Mouse (Mus musculus): ENCODE measurements at regions not wholly inside any gene's neighbourhood (a gene's known extent, or its start where the extent isn't known, plus 50 kb on each side); places are given as distances from the start of the nearest gene placed in this dataset.

- H3K9ac ChIP-seq (replicated peaks): no peak overlapping the region
- H3K36me3 ChIP-seq (replicated peaks; ENCODE audit: insufficient read depth, low read length): no peaks in the 10 kb centered on the region
- TF ChIP-seq EP300 (IDR thresholded peaks at IDR 0.05; ENCODE audit: low read depth) (no peak), CTCF (IDR thresholded peaks at IDR 0.05; ENCODE audit: low read depth) (no peak)
- no peaks in the 10 kb centered on the region for H3K9me3 ChIP-seq (ENCODE audit: low read length)
- H3K4me3 ChIP-seq (ENCODE audit: low read depth, low read length): no peak overlapping the region
- no peak overlapping the region for H3K27ac ChIP-seq (ENCODE audit: low read depth)
- no peaks in the 10 kb centered on the region for H3K27me3 ChIP-seq (ENCODE audit: insufficient read depth, low read length)
- H3K4me2 ChIP-seq (ENCODE audit: low read depth, low read length): no peak overlapping the region
- ATAC-seq (no peak), DNase-seq (no peak)
- no peaks in the 10 kb centered on the region for H3K4me1 ChIP-seq (ENCODE audit: insufficient read depth)
- 80% methylated on average over 12 of the region's 12 CpGs for WGBS (ENCODE audit: insufficient replicate concordance)
These were observed 214.8 kb upstream of the Gm4791 start for GRCm38 (mm10) chr9:46783597-46784354.

DNA sequence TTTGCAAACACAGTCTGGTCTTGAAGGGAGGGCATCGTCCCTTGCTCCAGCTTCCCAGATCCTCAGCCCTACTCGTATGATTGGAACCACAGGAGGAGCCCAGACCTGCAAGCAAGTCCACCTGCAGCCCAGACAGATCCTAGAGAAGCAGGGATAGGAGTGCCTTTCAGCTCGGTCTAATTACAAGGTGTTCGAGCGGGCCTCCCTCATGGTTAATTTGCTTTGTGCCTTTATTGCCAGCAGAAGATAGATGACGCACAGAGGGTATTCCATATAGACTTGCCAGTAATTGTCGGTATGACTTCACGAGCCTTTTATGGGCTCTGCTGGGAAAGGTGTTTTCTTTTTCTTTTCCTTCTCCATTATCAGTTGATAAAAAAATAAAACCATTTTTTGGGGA, 216.9 kb upstream of the Gm4791 start:
- no peak overlapping the region for H3K27ac ChIP-seq (ENCODE audit: low read depth)
- ATAC-seq: no peak
- H3K36me3 ChIP-seq (replicated peaks; ENCODE audit: insufficient read depth, low read length): no peaks in the 10 kb centered on the region
- H3K9ac ChIP-seq (replicated peaks): no peak overlapping the region
- TF ChIP-seq CTCF (IDR thresholded peaks at IDR 0.05; ENCODE audit: low read depth) (no peak), EP300 (IDR thresholded peaks at IDR 0.05; ENCODE audit: low read depth) (no peak)
- no peak for DNase-seq
- no peaks in the 10 kb centered on the region for H3K4me1 ChIP-seq (ENCODE audit: insufficient read depth)
- 77% methylated on average over 8 of the region's 8 CpGs for WGBS (ENCODE audit: insufficient replicate concordance)
- no peaks in the 10 kb centered on the region for H3K27me3 ChIP-seq (ENCODE audit: insufficient read depth, low read length)
- H3K9me3 ChIP-seq (ENCODE audit: low read length): no peaks in the 10 kb centered on the region
- H3K4me3 ChIP-seq (ENCODE audit: low read depth, low read length): no peak overlapping the region
- no peak overlapping the region for H3K4me2 ChIP-seq (ENCODE audit: low read depth, low read length)

GRCm38 (mm10) chr9:46778769-46779168, 219.8 kb upstream of the Gm4791 start:
- Histone ChIP-seq H3K9me3 (ENCODE audit: low read length) (no peaks in the 10 kb centered on the region), H3K27me3 (ENCODE audit: insufficient read depth, low read length) (no peaks in the 10 kb centered on the region), H3K27ac (ENCODE audit: low read depth) (no peak overlapping the region), H3K4me3 (ENCODE audit: low read depth, low read length) (no peak overlapping the region), H3K9ac (replicated peaks) (no peak overlapping the region), H3K4me2 (ENCODE audit: low read depth, low read length) (no peak overlapping the region), H3K4me1 (ENCODE audit: insufficient read depth) (no peaks in the 10 kb centered on the region), H3K36me3 (replicated peaks; ENCODE audit: insufficient read depth, low read length) (no peaks in the 10 kb centered on the region)
- ATAC-seq (no peak), DNase-seq (no peak)
- WGBS (ENCODE audit: insufficient replicate concordance): 77% methylated on average over 6 of the region's 6 CpGs
- TF ChIP-seq EP300 (IDR thresholded peaks at IDR 0.05; ENCODE audit: low read depth) (no peak), CTCF (IDR thresholded peaks at IDR 0.05; ENCODE audit: low read depth) (no peak)

- TF ChIP-seq EP300 (IDR thresholded peaks at IDR 0.05; ENCODE audit: low read depth): no peak
- no peak for TF ChIP-seq CTCF (IDR thresholded peaks at IDR 0.05; ENCODE audit: low read depth)
- Histone ChIP-seq H3K4me1 (ENCODE audit: insufficient read depth) (no peaks in the 10 kb centered on the region), H3K27me3 (ENCODE audit: insufficient read depth, low read length) (no peaks in the 10 kb centered on the region), H3K4me2 (ENCODE audit: low read depth, low read length) (no peak overlapping the region), H3K36me3 (replicated peaks; ENCODE audit: insufficient read depth, low read length) (no peaks in the 10 kb centered on the region), H3K4me3 (ENCODE audit: low read depth, low read length) (no peak overlapping the region), H3K9ac (replicated peaks) (no peak overlapping the region), H3K9me3 (ENCODE audit: low read length) (no peaks in the 10 kb centered on the region), H3K27ac (ENCODE audit: low read depth) (no peak overlapping the region)
- ATAC-seq (no peak), DNase-seq (no peak)
- 58% methylated on average over 2 of the region's 2 CpGs for WGBS (ENCODE audit: insufficient replicate concordance)
These were observed 223.7 kb upstream of the Gm4791 start for GRCm38 (mm10) chr9:46774821-46775220.

DNA sequence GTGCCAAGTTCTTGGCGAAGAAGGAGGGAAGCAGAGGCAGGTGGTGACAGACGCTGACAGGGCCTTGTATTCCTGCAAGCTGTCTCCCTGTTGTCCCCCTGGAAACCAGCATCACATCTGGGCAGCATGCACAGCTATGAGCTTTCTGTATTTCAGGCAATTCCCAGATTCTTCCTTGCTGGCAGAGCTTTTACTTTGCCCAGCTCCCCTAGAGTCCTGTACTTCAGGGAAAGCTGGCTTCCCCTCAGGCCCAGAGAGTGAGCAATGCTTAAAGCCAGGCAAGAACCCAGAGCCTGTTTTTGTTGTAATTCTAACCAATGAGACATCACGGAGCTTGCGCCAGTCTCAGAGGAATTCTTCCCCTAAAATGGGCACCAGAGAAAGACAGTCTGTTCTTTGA, 238.3 kb upstream of the Gm4791 start:
- WGBS (ENCODE audit: insufficient replicate concordance): 67% methylated on average over 4 of the region's 4 CpGs
- H3K9ac ChIP-seq (replicated peaks): no peak overlapping the region
- H3K36me3 ChIP-seq (replicated peaks; ENCODE audit: insufficient read depth, low read length): no peaks in the 10 kb centered on the region
- ATAC-seq (no peak), DNase-seq (no peak)
- no peaks in the 10 kb centered on the region for H3K4me1 ChIP-seq (ENCODE audit: insufficient read depth)
- TF ChIP-seq CTCF (IDR thresholded peaks at IDR 0.05; ENCODE audit: low read depth) (no peak), EP300 (IDR thresholded peaks at IDR 0.05; ENCODE audit: low read depth) (no peak)
- H3K4me2 ChIP-seq (ENCODE audit: low read depth, low read length): no peak overlapping the region
- H3K9me3 ChIP-seq (ENCODE audit: low read length): no peaks in the 10 kb centered on the region
- no peaks in the 10 kb centered on the region for H3K27me3 ChIP-seq (ENCODE audit: insufficient read depth, low read length)
- H3K27ac ChIP-seq (ENCODE audit: low read depth): no peak overlapping the region
- H3K4me3 ChIP-seq (ENCODE audit: low read depth, low read length): no peak overlapping the region

GRCm38 (mm10) chr9:46757005-46757672, 241.4 kb upstream of the Gm4791 start:
- Histone ChIP-seq H3K9me3 (ENCODE audit: low read length) (no peaks in the 10 kb centered on the region), H3K4me2 (ENCODE audit: low read depth, low read length) (no peak overlapping the region), H3K4me1 (ENCODE audit: insufficient read depth) (no peaks in the 10 kb centered on the region), H3K27me3 (ENCODE audit: insufficient read depth, low read length) (no peaks in the 10 kb centered on the region), H3K4me3 (ENCODE audit: low read depth, low read length) (no peak overlapping the region), H3K9ac (replicated peaks) (no peak overlapping the region), H3K36me3 (replicated peaks; ENCODE audit: insufficient read depth, low read length) (no peaks in the 10 kb centered on the region), H3K27ac (ENCODE audit: low read depth) (no peak overlapping the region)
- no peak for DNase-seq
- WGBS (ENCODE audit: insufficient replicate concordance): 65% methylated on average over 6 of the region's 6 CpGs
- no peak for ATAC-seq
- TF ChIP-seq CTCF (IDR thresholded peaks at IDR 0.05; ENCODE audit: low read depth) (no peak), EP300 (IDR thresholded peaks at IDR 0.05; ENCODE audit: low read depth) (no peak)

Data from liver, postnatal 0 days (tissue).